Mouse (Mus musculus) splenic B cell, adult 2 months (primary cell): Measurements from ENCODE around the gene Olfr1100.

Experiments used
- DNase-seq: peaks from one replicate; pipeline ENCODE4 v3.0.0-alpha.2; 2011; ENCODE audit warnings: low read depth, low spot score
- H3K27me3 ChIP-seq: 2 replicates; pipeline ENCODE4 v1.6.1; 2012; ENCODE audit warnings: mild to moderate bottlenecking, low read length, moderate library complexity, mixed read lengths; ENCODE audit not compliant: control insufficient read depth, poor library complexity, insufficient read depth, severe bottlenecking
- H3K36me3 ChIP-seq: 2 replicates; pipeline ENCODE4 v1.6.1; 2012; ENCODE audit warnings: mild to moderate bottlenecking, low read length, moderate library complexity, mixed read lengths; ENCODE audit not compliant: control insufficient read depth, poor library complexity, insufficient read depth, severe bottlenecking

Olfr1100 gene

GRCm38 (mm10) chr2:86979854-86980253, at the start of gene Olfr1100:
Gene Olfr1100, minus strand, starts transcription at chr2:86979954.
- Histone ChIP-seq H3K36me3 (no peaks in the 10 kb centered on the region), H3K27me3 (no peaks in the 10 kb centered on the region)
- no peak for DNase-seq

- Histone ChIP-seq H3K27me3 (no peaks in the 10 kb centered on the region), H3K36me3 (no peaks in the 10 kb centered on the region)
- DNase-seq = no peak
Observed at GRCm38 (mm10) chr2:87026980-87027379, 47.2 kb upstream of the Olfr1100 start, which contains the start of gene Olfr1104. Gene Olfr1104, minus strand, starts transcription at chr2:87027080.

- no peak for DNase-seq
Observed at GRCm38 (mm10) chr2:86998098-86998497, 18.3 kb upstream of the Olfr1100 start, which contains the start of gene Olfr1102. Gene Olfr1102, plus strand, starts transcription at chr2:86998398.

GRCm38 (mm10) chr2:86991121-86991520, 11.4 kb upstream of the Olfr1100 start, which contains the start of gene Olfr1101:
Gene Olfr1101, minus strand, starts transcription at chr2:86991221.
- no peak for DNase-seq
- Histone ChIP-seq H3K27me3 (no peaks in the 10 kb centered on the region), H3K36me3 (no peaks in the 10 kb centered on the region)

More at GRCm38 (mm10) chr2:86998098-86998497, 18.3 kb upstream of the Olfr1100 start, which contains the start of gene Olfr1102:
- H3K36me3 ChIP-seq = no peaks in the 10 kb centered on the region
- no peaks in the 10 kb centered on the region for H3K27me3 ChIP-seq

GRCm38 (mm10) chr2:86960593-86960992, 19.2 kb downstream of the Olfr1100 start, which contains the start of gene Olfr1099:
Gene Olfr1099, minus strand, starts transcription at chr2:86960693.
- no peak for DNase-seq
- Histone ChIP-seq H3K27me3 (no peaks in the 10 kb centered on the region), H3K36me3 (no peaks in the 10 kb centered on the region)

- Histone ChIP-seq H3K36me3 (no peaks in the 10 kb centered on the region), H3K27me3 (no peaks in the 10 kb centered on the region)
- DNase-seq = no peak
Observed at GRCm38 (mm10) chr2:86926557-86926956, 53.2 kb downstream of the Olfr1100 start.
